Mouse (Mus musculus): ENCODE measurements around the gene Car1. TPM values are rescaled to one million over a fixed set of nuclear protein-coding genes. Genes with fewer than 3 reads are reported as not detected.
"Not testable (repeated sequence)": the region's sequence is repeated elsewhere in the genome, so short reads cannot be mapped to it uniquely, and the experiment has no call there.

The Car1 gene
- polyA plus RNA-seq, 1 experiment = 2.6 TPM

DNA sequence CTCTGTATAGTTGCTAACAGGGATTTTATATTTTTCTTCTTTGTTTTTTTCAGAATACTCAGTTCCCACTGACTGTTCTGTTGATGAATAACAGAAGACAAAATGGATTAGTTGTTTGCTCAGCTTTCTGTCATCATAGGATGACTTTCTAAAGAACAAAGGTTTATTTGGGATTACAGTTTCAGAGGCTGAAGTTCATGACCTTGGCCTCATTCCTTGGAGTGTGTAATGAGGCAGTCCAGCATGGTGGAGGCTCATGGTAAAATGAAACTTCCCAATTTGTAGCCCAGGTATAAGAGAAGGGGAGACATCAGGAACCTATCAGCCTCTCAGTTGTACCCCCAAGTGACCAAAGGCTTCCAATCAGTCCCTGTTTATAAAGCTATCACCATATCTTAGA lies 20.7 kb upstream of the Car1 start:
- Histone ChIP-seq H3K27me3 (ENCODE audit: control insufficient read depth) (no peaks in the 10 kb centered on the region), H3K36me3 (ENCODE audit: control insufficient read depth) (no peaks in the 10 kb centered on the region), H3K9me3 (ENCODE audit: control insufficient read depth, low read length) (no peaks in the 10 kb centered on the region), H3K4me3 (replicated peaks) (no peak overlapping the region), H3K4me1 (ENCODE audit: control insufficient read depth) (no peaks in the 10 kb centered on the region)
- no peak for TF ChIP-seq TAL1 (IDR thresholded peaks at IDR 0.05; ENCODE audit: low read length)
- TF ChIP-seq GATA1 (IDR thresholded peaks at IDR 0.05; ENCODE audit: low read length) = no peak

DNA sequence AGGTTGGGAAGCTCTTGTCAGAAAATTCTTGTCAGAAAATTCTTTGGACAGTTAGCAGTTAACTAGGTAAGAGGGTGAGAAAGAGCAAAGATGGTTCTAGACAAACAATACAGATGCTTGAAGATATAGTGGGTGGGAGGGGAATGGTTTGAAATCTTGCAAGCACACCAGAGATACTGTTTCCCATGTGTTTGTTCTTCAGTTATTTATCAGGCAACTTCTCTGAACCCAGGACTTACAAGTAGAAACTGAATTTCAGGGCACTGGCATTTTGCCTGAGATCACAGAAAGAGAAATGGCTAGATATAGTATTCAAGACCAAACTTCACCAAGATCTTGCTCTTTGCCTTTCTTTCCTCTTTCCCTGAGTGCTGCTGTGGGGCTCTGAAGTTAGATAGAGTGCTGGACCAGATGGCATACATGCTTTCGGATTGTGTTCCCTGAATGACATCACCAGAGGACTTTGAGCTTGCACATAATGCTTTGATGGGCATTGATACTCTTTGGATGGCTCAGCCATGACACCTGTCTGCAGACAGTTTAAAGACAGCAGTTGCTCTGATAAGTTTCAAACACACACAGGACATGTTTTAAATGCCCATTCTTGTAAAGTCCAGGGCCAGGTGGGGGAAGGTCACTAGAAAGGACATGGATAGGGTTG lies 11.8 kb upstream of the Car1 start:
- Histone ChIP-seq H3K4me1 (ENCODE audit: control insufficient read depth) (no peaks in the 10 kb centered on the region), H3K36me3 (ENCODE audit: control insufficient read depth) (no peaks in the 10 kb centered on the region), H3K27me3 (ENCODE audit: control insufficient read depth) (no peaks in the 10 kb centered on the region), H3K4me3 (replicated peaks) (no peak overlapping the region), H3K9me3 (ENCODE audit: control insufficient read depth, low read length) (no peaks in the 10 kb centered on the region)
- no peak for TF ChIP-seq TAL1 (IDR thresholded peaks at IDR 0.05; ENCODE audit: low read length)
- no peak for TF ChIP-seq GATA1 (IDR thresholded peaks at IDR 0.05; ENCODE audit: low read length)

- H3K4me3 ChIP-seq (replicated peaks); H3K36me3 ChIP-seq (ENCODE audit: control insufficient read depth); H3K4me1 ChIP-seq (ENCODE audit: control insufficient read depth); H3K9me3 ChIP-seq (ENCODE audit: control insufficient read depth, low read length); H3K27me3 ChIP-seq (ENCODE audit: control insufficient read depth): not testable (repeated sequence)
Measured at GRCm38 (mm10) chr3:14815396-14815795, 7.2 kb upstream of the Car1 start.

DNA sequence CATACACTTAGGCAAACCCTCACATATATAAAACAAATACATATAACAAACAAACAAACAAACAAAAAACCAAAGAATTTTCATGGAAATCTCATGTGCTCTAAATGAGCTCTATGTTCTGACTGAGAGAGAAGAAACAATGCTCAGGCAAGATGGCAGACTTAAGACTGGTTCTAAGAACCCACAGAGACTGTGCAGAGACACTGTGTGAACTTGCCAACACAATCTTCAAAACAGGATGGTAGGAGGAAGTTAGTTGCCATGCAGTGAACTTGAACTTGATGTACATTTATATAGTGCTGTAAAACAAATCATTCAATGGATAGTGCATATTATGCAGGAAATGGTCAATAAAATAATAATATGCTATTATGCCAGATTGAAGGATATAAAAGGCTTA lies 1.5 kb downstream of the Car1 start:
- Histone ChIP-seq H3K4me3 (replicated peaks) (peak overlapping the region; percentile 41), H3K9me3 (ENCODE audit: control insufficient read depth, low read length) (no peaks in the 10 kb centered on the region), H3K27me3 (ENCODE audit: control insufficient read depth) (no peaks in the 10 kb centered on the region), H3K36me3 (ENCODE audit: control insufficient read depth) (no peaks in the 10 kb centered on the region), H3K4me1 (ENCODE audit: control insufficient read depth) (peaks cover 3% of the 10 kb centered on the region)
- TF ChIP-seq TAL1 (IDR thresholded peaks at IDR 0.05; ENCODE audit: low read length) (no peak), GATA1 (IDR thresholded peaks at IDR 0.05; ENCODE audit: low read length) (no peak)

- H3K9me3 ChIP-seq (ENCODE audit: control insufficient read depth, low read length) = no peaks in the 10 kb centered on the region
- no peaks in the 10 kb centered on the region for H3K27me3 ChIP-seq (ENCODE audit: control insufficient read depth)
- H3K4me1 ChIP-seq (ENCODE audit: control insufficient read depth) = peaks cover 3% of the 10 kb centered on the region
- TF ChIP-seq GATA1 (IDR thresholded peaks at IDR 0.05; ENCODE audit: low read length) (no peak), TAL1 (IDR thresholded peaks at IDR 0.05; ENCODE audit: low read length) (no peak)
- H3K36me3 ChIP-seq (ENCODE audit: control insufficient read depth) = no peaks in the 10 kb centered on the region
- H3K4me3 ChIP-seq (replicated peaks) = no peak overlapping the region
Measured at GRCm38 (mm10) chr3:14805962-14806361, 2.2 kb downstream of the Car1 start.

DNA sequence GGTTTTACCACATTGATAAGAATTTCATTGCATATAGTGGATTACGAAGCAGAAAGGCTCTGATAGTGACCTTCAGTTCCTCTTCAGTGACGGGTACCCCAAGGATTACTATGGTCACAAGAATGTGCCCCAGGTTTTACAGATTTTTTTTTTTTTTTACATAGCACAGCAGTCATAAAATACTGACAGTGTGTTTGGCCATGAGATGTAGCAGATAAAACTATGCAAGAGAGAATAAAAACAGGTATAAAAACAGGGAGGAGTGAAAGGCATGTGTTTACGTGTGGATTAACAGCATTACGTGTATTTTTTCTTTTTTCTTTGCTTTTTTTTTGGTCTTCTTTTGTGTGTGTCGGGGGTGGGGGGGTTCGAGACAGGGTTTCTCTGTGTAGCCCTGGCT lies 3.3 kb downstream of the Car1 start:
- Histone ChIP-seq H3K9me3 (ENCODE audit: control insufficient read depth, low read length) (no peaks in the 10 kb centered on the region), H3K4me1 (ENCODE audit: control insufficient read depth) (peaks cover 3% of the 10 kb centered on the region), H3K27me3 (ENCODE audit: control insufficient read depth) (no peaks in the 10 kb centered on the region), H3K4me3 (replicated peaks) (no peak overlapping the region), H3K36me3 (ENCODE audit: control insufficient read depth) (no peaks in the 10 kb centered on the region)
- no peak for TF ChIP-seq TAL1 (IDR thresholded peaks at IDR 0.05; ENCODE audit: low read length)
- no peak for TF ChIP-seq GATA1 (IDR thresholded peaks at IDR 0.05; ENCODE audit: low read length)

GRCm38 (mm10) chr3:14797069-14797468 lies 11.1 kb downstream of the Car1 start:
- H3K9me3 ChIP-seq (ENCODE audit: control insufficient read depth, low read length) = no peaks in the 10 kb centered on the region
- H3K36me3 ChIP-seq (ENCODE audit: control insufficient read depth) = no peaks in the 10 kb centered on the region
- TF ChIP-seq TAL1 (IDR thresholded peaks at IDR 0.05; ENCODE audit: low read length) (no peak), GATA1 (IDR thresholded peaks at IDR 0.05; ENCODE audit: low read length) (no peak)
- no peaks in the 10 kb centered on the region for H3K27me3 ChIP-seq (ENCODE audit: control insufficient read depth)
- no peaks in the 10 kb centered on the region for H3K4me1 ChIP-seq (ENCODE audit: control insufficient read depth)
- no peak overlapping the region for H3K4me3 ChIP-seq (replicated peaks)

GRCm38 (mm10) chr3:14795292-14796020 lies 12.7 kb downstream of the Car1 start:
- Histone ChIP-seq H3K4me1 (ENCODE audit: control insufficient read depth) (no peaks in the 10 kb centered on the region), H3K27me3 (ENCODE audit: control insufficient read depth) (no peaks in the 10 kb centered on the region), H3K4me3 (replicated peaks) (no peak overlapping the region), H3K36me3 (ENCODE audit: control insufficient read depth) (no peaks in the 10 kb centered on the region), H3K9me3 (ENCODE audit: control insufficient read depth, low read length) (no peaks in the 10 kb centered on the region)
- TF ChIP-seq GATA1 (IDR thresholded peaks at IDR 0.05; ENCODE audit: low read length) (no peak), TAL1 (IDR thresholded peaks at IDR 0.05; ENCODE audit: low read length) (no peak)

- no peak for TF ChIP-seq TAL1 (IDR thresholded peaks at IDR 0.05; ENCODE audit: low read length)
- TF ChIP-seq GATA1 (IDR thresholded peaks at IDR 0.05; ENCODE audit: low read length) = no peak
Measured at GRCm38 (mm10) chr3:14792032-14792431, 16.1 kb downstream of the Car1 start.

More at GRCm38 (mm10) chr3:14792032-14792431, 16.1 kb downstream of the Car1 start:
- Histone ChIP-seq H3K9me3 (ENCODE audit: control insufficient read depth, low read length) (no peaks in the 10 kb centered on the region), H3K4me1 (ENCODE audit: control insufficient read depth) (no peaks in the 10 kb centered on the region), H3K4me3 (replicated peaks) (no peak overlapping the region), H3K27me3 (ENCODE audit: control insufficient read depth) (no peaks in the 10 kb centered on the region), H3K36me3 (ENCODE audit: control insufficient read depth) (no peaks in the 10 kb centered on the region)
